Mouse (Mus musculus) hindbrain, embryonic 11.5 days (tissue): ENCODE data around the gene Lgals3bp. TPM values are rescaled to one million over a fixed set of nuclear protein-coding genes. Genes with fewer than 3 reads are reported as not detected.

Experiments
- ATAC-seq: fragments of 200-750 bp; cut with Nextera tagmentation; 2 replicates; pipeline ENCODE4 v1.8.0; 2017; ENCODE audit warnings: mild to moderate bottlenecking, moderate TSS enrichment, moderate library complexity; ENCODE audit not compliant: low FRiP score
- DNase-seq: peaks from one replicate; pipeline ENCODE4 v3.0.0-alpha.2; 2015; ENCODE audit warnings: low spot score
- H3K27ac ChIP-seq: fragments of 300-500 bp; sonication (generic); 2 replicates; pipeline ENCODE4 v1.5.1; 2014; ENCODE audit warnings: mild to moderate bottlenecking, low read depth, low read length
- H3K27me3 ChIP-seq: fragments of 300-500 bp; sonication (generic); 2 replicates; pipeline ENCODE4 v1.6.1; 2014; ENCODE audit warnings: mild to moderate bottlenecking, low read length, moderate library complexity, mixed read lengths; ENCODE audit not compliant: control insufficient read depth, insufficient read depth
- H3K36me3 ChIP-seq: fragments of 300-500 bp; sonication (generic); 2 replicates; pipeline ENCODE4 v1.6.1; 2014; ENCODE audit warnings: mild to moderate bottlenecking, low read length, moderate library complexity, mixed read lengths; ENCODE audit not compliant: control insufficient read depth, insufficient read depth
- H3K4me1 ChIP-seq: fragments of 300-500 bp; sonication (generic); replicated peaks from 2 replicates; pipeline ENCODE4 v1.6.1; 2014; ENCODE audit warnings: low read length, mixed read lengths; ENCODE audit not compliant: control insufficient read depth, insufficient read depth
- H3K4me2 ChIP-seq: fragments of 300-500 bp; sonication (generic); replicated peaks from 2 replicates; pipeline ENCODE4 v1.6.1; 2014; ENCODE audit warnings: mild to moderate bottlenecking, low read depth, low read length
- H3K4me3 ChIP-seq: fragments of 300-500 bp; sonication (generic); 2 replicates; pipeline ENCODE4 v1.5.1; 2014; ENCODE audit warnings: low read depth, low read length
- H3K9ac ChIP-seq: fragments of 300-500 bp; sonication (generic); 2 replicates; pipeline ENCODE4 v1.6.1; 2014; ENCODE audit warnings: low read depth, low read length
- H3K9me3 ChIP-seq: fragments of 300-500 bp; sonication (generic); 2 replicates; pipeline ENCODE4 v1.6.1; 2016; ENCODE audit warnings: low read length; ENCODE audit not compliant: control insufficient read depth
- WGBS: fragments of 180-500 bp; shearing (Covaris S2); extraction: QIAGEN DNeasy Blood & Tissue Kit; methylation state at CpG from one replicate; pipeline ENCODE4 v1.1.7; 2014; 5-methylcytosine and 5-hydroxymethylcytosine counted together
- polyA plus RNA-seq: library from polyadenylated mRNA; unstranded; fragments of >200 nt; fragmentation: Nextera tagmentation; extraction: Ambion mirVana; gene quantifications from 2 replicates; pipeline ENCODE4 v1.2.1, GENCODE M21; 2014

Gene Lgals3bp
- polyA plus RNA-seq, 1 experiment from 2014 or later: 2.7 TPM

DNA sequence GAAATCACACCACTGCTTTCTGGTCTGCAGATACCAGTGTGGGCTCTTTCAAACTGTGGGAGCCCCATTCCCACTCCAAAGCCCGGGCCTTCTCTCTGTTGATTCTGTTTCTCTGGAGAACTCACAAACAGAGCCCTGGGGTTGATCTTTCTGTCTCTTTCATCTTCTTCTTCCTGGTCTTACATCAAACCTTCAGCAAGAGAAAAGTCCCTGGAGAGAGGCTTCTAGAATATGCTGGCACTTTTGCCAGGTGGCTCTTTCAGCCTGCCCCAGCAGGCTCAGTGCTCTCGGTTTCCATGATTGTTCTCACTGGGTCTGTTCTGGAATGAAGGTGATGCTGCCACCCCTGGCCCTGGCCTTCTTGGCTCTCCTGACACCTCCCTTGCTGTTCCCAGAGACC, 58.3 kb downstream of the Lgals3bp start:
- Histone ChIP-seq H3K4me2 (no peak overlapping the region), H3K9me3 (no peaks in the 10 kb centered on the region), H3K4me1 (peaks cover 6% of the 10 kb centered on the region), H3K27me3 (no peaks in the 10 kb centered on the region), H3K36me3 (no peaks in the 10 kb centered on the region), H3K27ac (no peak overlapping the region), H3K4me3 (no peak overlapping the region), H3K9ac (no peak overlapping the region)
- ATAC-seq (no peak), DNase-seq (no peak)
- WGBS: 68% methylated on average over 2 of the region's 2 CpGs

Other genes with a start within 250 kb of the Lgals3bp start
- gene Cyth1, start 153.5 kb downstream of the Lgals3bp start, polyA plus RNA-seq: 16.5 and 16.7 TPM in 2 replicates
- gene Usp36, start 111.8 kb downstream of the Lgals3bp start, polyA plus RNA-seq: 9.8 and 9.9 TPM in 2 replicates
- 0.37 and 0.42 TPM in 2 replicates for gene Cep295nl, start 59.6 kb downstream of the Lgals3bp start, polyA plus RNA-seq
- gene Timp2, start 46.4 kb downstream of the Lgals3bp start, polyA plus RNA-seq: 39.5 and 41.2 TPM in 2 replicates
- gene Cant1, start 17.0 kb upstream of the Lgals3bp start, polyA plus RNA-seq: 21.0 and 21.1 TPM in 2 replicates
- gene C1qtnf1, start 26.1 kb upstream of the Lgals3bp start, polyA plus RNA-seq: 1.1 and 2.5 TPM in 2 replicates
- gene Engase, start 74.7 kb upstream of the Lgals3bp start, polyA plus RNA-seq: 4.7 and 4.8 TPM in 2 replicates